Mouse (Mus musculus) cerebellum, adult 8-10 months (tissue): ENCODE measurements around the gene Pcgf3.

ENCODE experiments used
- DNase-seq: peaks from one replicate; pipeline ENCODE4 v3.0.0; 2022

The Pcgf3 gene

GRCm38 (mm10) chr5:108461082-108462065, at the start of gene Pcgf3:
Gene Pcgf3 (plus strand): TSS chr5:108461232.
- peak; percentile 98 for DNase-seq

GRCm38 (mm10) chr5:108414711-108415110, 46.3 kb upstream of the Pcgf3 start:
- no peak for DNase-seq

- DNase-seq = no peak
Measured at GRCm38 (mm10) chr5:108422741-108423140, 38.3 kb upstream of the Pcgf3 start.

- no peak for DNase-seq
Measured at GRCm38 (mm10) chr5:108423427-108423826, 37.6 kb upstream of the Pcgf3 start.

- peak; percentile 63 for DNase-seq
Measured at GRCm38 (mm10) chr5:108427186-108427585, 33.8 kb upstream of the Pcgf3 start.

GRCm38 (mm10) chr5:108431196-108431595, 29.8 kb upstream of the Pcgf3 start:
- no peak for DNase-seq

GRCm38 (mm10) chr5:108433804-108434587, 27.0 kb upstream of the Pcgf3 start, which contains the start of gene Atp5k:
Gene Atp5k (minus strand): TSS chr5:108434448.
- peak; percentile 96 for DNase-seq

GRCm38 (mm10) chr5:108436101-108436500, 24.9 kb upstream of the Pcgf3 start:
- DNase-seq = no peak

GRCm38 (mm10) chr5:108446973-108447372, 14.1 kb upstream of the Pcgf3 start:
- no peak for DNase-seq

- DNase-seq = no peak
Measured at GRCm38 (mm10) chr5:108447857-108448256, 13.2 kb upstream of the Pcgf3 start.

GRCm38 (mm10) chr5:108448785-108449668, 12.0 kb upstream of the Pcgf3 start, which contains the start of gene Mfsd7a:
Gene Mfsd7a (minus strand): TSS chr5:108448891.
- no peak for DNase-seq

GRCm38 (mm10) chr5:108450837-108451540, 10.0 kb upstream of the Pcgf3 start:
- DNase-seq = no peak

GRCm38 (mm10) chr5:108451611-108452010, 9.4 kb upstream of the Pcgf3 start:
- DNase-seq = no peak

GRCm38 (mm10) chr5:108452422-108452821, 8.6 kb upstream of the Pcgf3 start:
- no peak for DNase-seq

GRCm38 (mm10) chr5:108454094-108454493, 6.9 kb upstream of the Pcgf3 start:
- DNase-seq = no peak

- DNase-seq = no peak
Measured at GRCm38 (mm10) chr5:108458706-108459105, 2.3 kb upstream of the Pcgf3 start.

GRCm38 (mm10) chr5:108460461-108460860, 571 bp upstream of the Pcgf3 start:
- no peak for DNase-seq

- DNase-seq = no peak
Measured at GRCm38 (mm10) chr5:108462446-108462845, 1.4 kb downstream of the Pcgf3 start.

GRCm38 (mm10) chr5:108465131-108465891, 4.3 kb downstream of the Pcgf3 start:
- DNase-seq = no peak

GRCm38 (mm10) chr5:108466647-108467046, 5.6 kb downstream of the Pcgf3 start:
- no peak for DNase-seq

GRCm38 (mm10) chr5:108469617-108470016, 8.6 kb downstream of the Pcgf3 start:
- no peak for DNase-seq
